In genomic region chr15:98582410-98582809, GRCm38 (mm10) we compare ENCODE assay signal across 17 mouse cellular contexts. TPM values are rescaled to one million over a fixed set of nuclear protein-coding genes. Genes with fewer than 3 reads are reported as not detected.
DNase-seq lines count a peak whose midpoint lies in the region; ATAC-seq and TF ChIP-seq lines count a peak whose summit lies in the region.
"Had no signal": no experiment of that assay in that cellular context is flagged by ENCODE, and none has a peak within 500 bp of the region (broad histone marks: within the 10 kb centered on the region; RNA-seq: fewer than 3 reads in every experiment).

No protein-coding gene starts in this region.

- no peak overlapping the region for H3K27ac ChIP-seq in hindbrain, embryonic 13.5 days
- no peak overlapping the region for H3K27ac ChIP-seq in hindbrain, postnatal 0 days
- no peak overlapping the region; the same call in 1 of the 2 replicates for H3K27ac ChIP-seq in forebrain, embryonic 14.5 days (ENCODE audit: low read depth, low read length)
- no peak overlapping the region for H3K27ac ChIP-seq in thymus, adult 2 months (ENCODE audit: control insufficient read depth, insufficient read depth, low read length)
- H3K27ac ChIP-seq: embryonic facial prominence, embryonic 12.5 days; liver, embryonic 13.5 days; midbrain, embryonic 12.5 days had no signal

- peak overlapping the region; percentile 3; the same call in 1 of the 2 replicates for H3K9ac ChIP-seq in hindbrain, embryonic 13.5 days
- H3K9ac ChIP-seq in hindbrain, postnatal 0 days (replicated peaks; ENCODE audit: low read length), result no peak overlapping the region
- no peak overlapping the region for H3K9ac ChIP-seq in forebrain, embryonic 14.5 days (ENCODE audit: low read length)
- H3K9ac ChIP-seq: embryonic facial prominence, embryonic 12.5 days; liver, embryonic 13.5 days; midbrain, embryonic 12.5 days had no signal

- 0 out of 2 replicates have a peak, but pooled peaks cover 6% of the 10 kb centered on the region for H3K4me1 ChIP-seq in hindbrain, embryonic 13.5 days (replicated peaks)
- no peaks in the 10 kb centered on the region for H3K4me1 ChIP-seq in hindbrain, postnatal 0 days (ENCODE audit: insufficient read depth, low read length)
- H3K4me1 ChIP-seq in forebrain, embryonic 14.5 days (ENCODE audit: control insufficient read depth, insufficient read depth, low read length), result no peaks in the 10 kb centered on the region
- peaks cover 14% of the 10 kb centered on the region for H3K4me1 ChIP-seq in thymus, adult 2 months (replicated peaks; ENCODE audit: control insufficient read depth, insufficient read depth, low read length)
- H3K4me1 ChIP-seq: embryonic facial prominence, embryonic 12.5 days; midbrain, embryonic 12.5 days had no signal

- H3K9me3 ChIP-seq in hindbrain, embryonic 13.5 days, result no peaks in the 10 kb centered on the region
- H3K9me3 ChIP-seq in hindbrain, postnatal 0 days (ENCODE audit: low read length), result no peaks in the 10 kb centered on the region
- H3K9me3 ChIP-seq in forebrain, embryonic 14.5 days (replicated peaks; ENCODE audit: control insufficient read depth, low read length), result no peaks in the 10 kb centered on the region
- H3K9me3 ChIP-seq: embryonic facial prominence, embryonic 12.5 days; liver, embryonic 13.5 days; midbrain, embryonic 12.5 days had no signal

- 80% methylated on average over 8 of the region's 8 CpGs for WGBS in hindbrain, embryonic 13.5 days
- WGBS in hindbrain, postnatal 0 days, result 71% methylated on average over 8 of the region's 8 CpGs
- WGBS in forebrain, embryonic 14.5 days, result 63% methylated on average over 8 of the region's 8 CpGs
- WGBS in thymus, adult 2 months, result 73% methylated on average over 8 of the region's 8 CpGs

- DNase-seq in hindbrain, postnatal 0 days (ENCODE audit: low spot score), result no peak
- DNase-seq in NIH3T3 (ENCODE audit: low read depth), result peak; percentile 45
- peak; percentile 58 for DNase-seq in forebrain, embryonic 14.5 days (ENCODE audit: low spot score)
- peak; percentile 77 to 82 for DNase-seq in kidney, postnatal 36 days
- DNase-seq in thymus, adult 2 months, result no peak
- DNase-seq in urinary bladder, postnatal 25 days (ENCODE audit: low spot score), result no peak
- DNase-seq in cerebellum, postnatal 4 days (ENCODE audit: low spot score in 2 of 2), result no peak
- DNase-seq: adrenal gland, adult 8-10 months; cerebellum, adult 11 months; liver, embryonic 13.5 days; lung, postnatal 36 days had no signal

- H3K4me2 ChIP-seq in hindbrain, embryonic 13.5 days, result no peak overlapping the region
- no peak overlapping the region for H3K4me2 ChIP-seq in hindbrain, postnatal 0 days (ENCODE audit: low read depth, low read length)
- H3K4me2 ChIP-seq in forebrain, embryonic 14.5 days (ENCODE audit: low read length), result no peak overlapping the region
- H3K4me2 ChIP-seq: embryonic facial prominence, embryonic 12.5 days; liver, embryonic 13.5 days; midbrain, embryonic 12.5 days had no signal

- TF ChIP-seq POLR2A in thymus, adult 2 months (IDR thresholded peaks at IDR 0.05; ENCODE audit: control insufficient read depth, extremely low read depth, insufficient read depth, low read length, poor library complexity), result no peak

- H3K4me3 ChIP-seq in hindbrain, embryonic 13.5 days, result no peak overlapping the region
- no peak overlapping the region for H3K4me3 ChIP-seq in hindbrain, postnatal 0 days (ENCODE audit: low read length)
- H3K4me3 ChIP-seq in forebrain, embryonic 14.5 days (ENCODE audit: low read depth, low read length), result no peak overlapping the region
- no peak overlapping the region for H3K4me3 ChIP-seq in thymus, adult 2 months (ENCODE audit: control insufficient read depth, insufficient read depth, low read length)
- H3K4me3 ChIP-seq: embryonic facial prominence, embryonic 12.5 days; liver, embryonic 13.5 days; midbrain, embryonic 12.5 days had no signal

- H3K36me3 ChIP-seq in hindbrain, embryonic 13.5 days, result no peaks in the 10 kb centered on the region
- H3K36me3 ChIP-seq in hindbrain, postnatal 0 days (ENCODE audit: insufficient read depth, low read length), result no peaks in the 10 kb centered on the region
- H3K36me3 ChIP-seq in forebrain, embryonic 14.5 days (ENCODE audit: control insufficient read depth, insufficient read depth, low read length), result no peaks in the 10 kb centered on the region
- H3K36me3 ChIP-seq in thymus, adult 2 months (ENCODE audit: control insufficient read depth, insufficient read depth, low read length), result no peaks in the 10 kb centered on the region
- H3K36me3 ChIP-seq: embryonic facial prominence, embryonic 12.5 days; liver, embryonic 13.5 days; midbrain, embryonic 12.5 days had no signal

- no peaks in the 10 kb centered on the region for H3K27me3 ChIP-seq in hindbrain, embryonic 13.5 days
- H3K27me3 ChIP-seq in hindbrain, postnatal 0 days (ENCODE audit: insufficient read depth, low read length), result no peaks in the 10 kb centered on the region
- H3K27me3 ChIP-seq in forebrain, embryonic 14.5 days (replicated peaks; ENCODE audit: control insufficient read depth, insufficient read depth, low read length), result no peaks in the 10 kb centered on the region
- H3K27me3 ChIP-seq in thymus, adult 2 months (ENCODE audit: control insufficient read depth, insufficient read depth, low read length), result no peaks in the 10 kb centered on the region
- H3K27me3 ChIP-seq: embryonic facial prominence, embryonic 12.5 days; midbrain, embryonic 12.5 days had no signal

- TF ChIP-seq CTCF in hindbrain, postnatal 0 days (IDR thresholded peaks at IDR 0.05; ENCODE audit: low read depth), result no peak
- no peak for TF ChIP-seq CTCF in thymus, adult 2 months (IDR thresholded peaks at IDR 0.05; ENCODE audit: borderline replicate concordance, control insufficient read depth, extremely low read depth, insufficient read depth, low read length, poor library complexity)

- no peak for ATAC-seq in hindbrain, embryonic 13.5 days (ENCODE audit: low FRiP score)
- ATAC-seq in hindbrain, postnatal 0 days, result no peak
- ATAC-seq in forebrain, embryonic 14.5 days, result peak; percentile 34; the same call in 1 of the 2 replicates

RNA-seq across cellular contexts. Expression of gene 4930415O20Rik, which starts 11.6 kb away (rescaled TPM):
- polyA plus RNA-seq in hindbrain, embryonic 13.5 days (2015; fragmentation: Nextera tagmentation; extraction: Ambion mirVana), result 0.39 TPM in 1 of 2 replicates, not detected in the other
- not detected in 2 replicates for total RNA-seq in hindbrain, postnatal 0 days (2014; rRNA removed)
- polyA plus RNA-seq in hindbrain, postnatal 0 days (2015; fragmentation: Nextera tagmentation; extraction: Ambion mirVana), result not detected in 2 replicates
- not detected in 2 replicates for polyA plus RNA-seq in forebrain, embryonic 14.5 days (2014; fragmentation: Nextera tagmentation; extraction: Ambion mirVana)
- polyA plus RNA-seq in thymus, adult 2 months (2012; rRNA removed), result 0.31 TPM in 1 of 2 replicates, not detected in the other
- total RNA-seq: adrenal gland, adult 8-10 months; CH12.LX; granulocyte monocyte progenitor cell, adult 5-6 weeks; left cerebral cortex, adult 8-10 months had no signal
- polyA plus RNA-seq: embryonic facial prominence, embryonic 12.5 days; liver, embryonic 13.5 days; midbrain, embryonic 12.5 days had no signal

RNA-seq across cellular contexts. Expression of gene Ccnt1, which starts 11.7 kb away (rescaled TPM):
- 69.7 and 77.0 TPM in 2 replicates for polyA plus RNA-seq in hindbrain, embryonic 13.5 days (2015; fragmentation: Nextera tagmentation; extraction: Ambion mirVana)
- 31.2 and 42.4 TPM in 2 replicates for total RNA-seq in hindbrain, postnatal 0 days (2014; rRNA removed)
- 42.7 and 42.9 TPM in 2 replicates for polyA plus RNA-seq in hindbrain, postnatal 0 days (2015; fragmentation: Nextera tagmentation; extraction: Ambion mirVana)
- 51.3 and 61.7 TPM in 2 replicates for polyA plus RNA-seq in forebrain, embryonic 14.5 days (2014; fragmentation: Nextera tagmentation; extraction: Ambion mirVana)
- 26.8 and 32.0 TPM in 2 replicates for polyA plus RNA-seq in thymus, adult 2 months (2012; rRNA removed)

RNA-seq across cellular contexts. Expression of gene Adcy6, which starts 27.5 kb away (rescaled TPM):
- 10.1 and 11.7 TPM in 2 replicates for polyA plus RNA-seq in hindbrain, embryonic 13.5 days (2015; fragmentation: Nextera tagmentation; extraction: Ambion mirVana)
- 35.1 and 43.2 TPM in 2 replicates for total RNA-seq in hindbrain, postnatal 0 days (2014; rRNA removed)
- 5.8 and 6.2 TPM in 2 replicates for polyA plus RNA-seq in hindbrain, postnatal 0 days (2015; fragmentation: Nextera tagmentation; extraction: Ambion mirVana)
- polyA plus RNA-seq in forebrain, embryonic 14.5 days (2014; fragmentation: Nextera tagmentation; extraction: Ambion mirVana), result 6.4 and 10.4 TPM in 2 replicates
- polyA plus RNA-seq in thymus, adult 2 months (2012; rRNA removed), result 211 and 230 TPM in 2 replicates

RNA-seq across cellular contexts. Expression of gene Cacnb3, which starts 48.2 kb away (rescaled TPM):
- polyA plus RNA-seq in hindbrain, embryonic 13.5 days (2015; fragmentation: Nextera tagmentation; extraction: Ambion mirVana), result 124 and 135 TPM in 2 replicates
- total RNA-seq in hindbrain, postnatal 0 days (2014; rRNA removed), result 166 and 183 TPM in 2 replicates
- polyA plus RNA-seq in hindbrain, postnatal 0 days (2015; fragmentation: Nextera tagmentation; extraction: Ambion mirVana), result 75.0 and 83.1 TPM in 2 replicates
- 75.9 and 95.4 TPM in 2 replicates for polyA plus RNA-seq in forebrain, embryonic 14.5 days (2014; fragmentation: Nextera tagmentation; extraction: Ambion mirVana)
- 102 and 127 TPM in 2 replicates for polyA plus RNA-seq in thymus, adult 2 months (2012; rRNA removed)
- total RNA-seq: granulocyte monocyte progenitor cell, adult 5-6 weeks had no signal

RNA-seq across cellular contexts. Expression of gene Kansl2, which starts 48.3 kb away (rescaled TPM):
- polyA plus RNA-seq in hindbrain, embryonic 13.5 days (2015; fragmentation: Nextera tagmentation; extraction: Ambion mirVana), result 131 and 132 TPM in 2 replicates
- total RNA-seq in hindbrain, postnatal 0 days (2014; rRNA removed), result 53.3 and 69.6 TPM in 2 replicates
- polyA plus RNA-seq in hindbrain, postnatal 0 days (2015; fragmentation: Nextera tagmentation; extraction: Ambion mirVana), result 95.1 and 96.8 TPM in 2 replicates
- polyA plus RNA-seq in forebrain, embryonic 14.5 days (2014; fragmentation: Nextera tagmentation; extraction: Ambion mirVana), result 134 and 135 TPM in 2 replicates
- 71.6 and 78.4 TPM in 2 replicates for polyA plus RNA-seq in thymus, adult 2 months (2012; rRNA removed)

Comparison
In these comparisons a context has a peak if more than half of its experiments do, and no peak if none do; other contexts are left out.
1. DNase-seq: peak in NIH3T3 (single experiment), forebrain, embryonic 14.5 days (single experiment) and kidney, postnatal 36 days (2 of 2); none in hindbrain, postnatal 0 days (single experiment), thymus, adult 2 months (single experiment), urinary bladder, postnatal 25 days (single experiment) and cerebellum, postnatal 4 days (0 of 2).
2. RNA of gene Adcy6, which starts 27.5 kb away (polyA plus RNA-seq): 211 to 230 TPM in thymus, adult 2 months; 10.1 to 11.7 TPM in hindbrain, embryonic 13.5 days, 6.4 to 10.4 TPM in forebrain, embryonic 14.5 days and 5.8 to 6.2 TPM in hindbrain, postnatal 0 days; every median in the first group is over 10 times any median in the second.